Mouse (Mus musculus) left cerebral cortex, adult 18-20 months (tissue): ENCODE data around the gene Gm11639. TPM values are rescaled to one million over a fixed set of nuclear protein-coding genes. Genes with fewer than 3 reads are reported as not detected.
A peak's percentile ranks its signal among the peaks of the same experiment; 100 is the strongest.

Experiments used
- DNase-seq, 2 experiments: peaks; one replicate each; pipeline ENCODE4 v3.0.0; 2021 to 2022; ENCODE audit warnings: low spot score in 2 of 2, mixed read lengths in 1 of 2
- long read RNA-seq, 2 experiments: library from polyadenylated mRNA; stranded (forward); transcript quantifications; one replicate each; pipeline ENCODE4 v2.0.0; 2021
- total RNA-seq, 2 experiments: library from RNA; stranded (reverse); gene quantifications; 2 replicates each; pipeline ENCODE4 v1.2.3; 2021

Gene Gm11639
- total RNA-seq, result 1 to 10 TPM in 1 of 2 experiments, under 1 TPM in 1; 0.49 to 1.2 TPM
- long read RNA-seq, experiment 1, result 0 reads
- long read RNA-seq, experiment 2, partial matches to known transcripts, result 0 of 1 reads
- long read RNA-seq, experiment 2, other reads (novel, unspliced or antisense), result 1 of 1 reads

DNA sequence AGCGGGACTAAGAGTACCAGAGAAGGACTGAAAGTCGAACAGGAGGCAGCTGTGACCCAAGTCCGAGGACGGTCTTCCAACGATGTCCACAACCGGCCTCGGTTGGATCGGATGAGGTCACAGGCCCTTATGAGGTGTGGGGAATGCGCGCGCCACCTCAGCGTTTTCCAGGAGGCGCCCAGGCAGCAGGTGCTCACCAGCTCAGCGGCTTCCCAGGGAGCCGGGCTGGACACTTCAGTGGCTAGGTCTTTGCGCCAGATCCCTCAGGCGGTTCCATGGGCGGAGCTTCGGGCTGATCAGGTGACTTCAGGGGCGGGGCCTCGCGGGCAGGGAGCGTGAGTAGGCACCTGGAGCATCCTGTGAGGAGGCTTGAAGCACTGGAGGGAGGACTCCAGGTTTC is at the start of gene Gm11639:
Gene Gm11639, plus strand, starts transcription at position 160 of the 400 bp plus-strand sequence.
- DNase-seq, result no peak

DNA sequence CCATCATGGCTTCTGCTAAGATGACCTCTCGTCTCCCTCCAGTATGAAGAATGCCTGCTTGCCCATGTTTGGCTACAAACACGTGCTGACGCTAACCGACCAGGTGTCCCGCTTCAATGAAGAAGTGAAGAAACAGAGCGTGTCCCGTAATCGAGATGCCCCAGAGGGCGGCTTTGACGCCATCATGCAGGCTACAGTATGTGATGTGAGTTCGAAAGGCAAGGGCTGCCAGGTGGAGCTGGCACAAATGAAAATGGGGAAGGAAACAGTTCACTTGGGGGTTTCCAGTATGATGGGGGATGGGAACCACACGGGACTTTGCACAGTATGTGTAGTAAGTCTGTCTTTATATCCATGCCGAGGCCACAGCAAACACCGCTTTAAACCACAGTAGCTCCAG is 48.5 kb upstream of the Gm11639 start:
- no peak for DNase-seq

DNA sequence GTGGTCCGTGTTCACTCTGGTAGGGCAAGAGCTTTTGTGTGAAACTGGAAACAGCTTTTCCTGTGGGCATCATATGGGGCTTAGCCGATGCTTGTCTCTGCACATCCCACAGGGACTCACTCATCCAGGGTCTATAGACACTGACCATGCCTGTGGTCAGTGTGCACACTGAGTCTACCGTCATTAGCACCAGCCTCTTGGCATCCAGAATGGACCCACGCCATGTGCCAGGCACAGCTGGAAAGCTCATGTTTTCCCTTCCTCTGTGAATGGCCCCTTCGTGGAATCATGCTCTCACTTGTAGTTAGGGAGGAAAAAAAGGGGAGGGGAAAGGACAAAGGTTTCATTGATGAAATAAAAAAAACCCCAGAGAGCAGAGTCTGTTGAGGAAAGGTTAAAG is 47.5 kb upstream of the Gm11639 start:
- DNase-seq, result no peak

DNA sequence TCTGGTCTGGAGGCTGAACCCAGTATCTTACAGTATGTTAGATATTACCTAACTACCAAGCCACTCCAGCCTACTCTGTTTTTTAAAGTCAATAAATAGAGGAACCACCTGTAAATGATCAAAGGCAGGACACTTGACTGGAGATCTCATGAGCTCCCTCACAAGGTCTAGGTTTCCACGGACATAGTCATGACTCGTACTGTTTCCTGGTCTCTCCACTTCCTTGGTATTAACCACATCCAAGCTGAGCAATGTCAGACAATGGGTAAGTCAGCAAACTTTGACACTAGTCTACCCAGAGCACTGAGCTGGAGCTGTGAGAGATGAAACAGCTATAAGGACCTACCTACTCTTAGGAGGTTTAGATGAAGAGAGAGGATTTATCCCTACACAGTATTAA is 46.6 kb upstream of the Gm11639 start:
- DNase-seq, result no peak

DNA sequence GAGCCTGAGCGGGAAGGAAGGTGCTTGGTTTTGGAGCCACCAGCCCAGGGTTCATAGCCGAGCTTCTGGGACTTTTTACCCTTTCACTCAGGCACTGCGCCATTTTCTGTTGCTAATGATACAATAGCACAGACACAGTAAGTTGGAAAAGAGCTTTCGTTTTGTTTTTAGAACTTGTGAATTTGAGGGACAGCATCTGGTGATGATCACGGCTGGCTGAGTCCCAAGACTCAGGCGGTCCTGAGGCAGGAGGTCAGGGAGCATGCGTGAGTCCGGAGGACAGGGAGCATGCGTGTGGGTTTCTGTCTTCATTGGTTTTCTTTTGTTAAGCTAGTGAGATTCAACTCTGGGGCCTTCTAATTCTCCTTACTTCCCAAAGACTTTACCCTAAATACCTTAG is 45.9 kb upstream of the Gm11639 start:
- DNase-seq, result no peak

DNA sequence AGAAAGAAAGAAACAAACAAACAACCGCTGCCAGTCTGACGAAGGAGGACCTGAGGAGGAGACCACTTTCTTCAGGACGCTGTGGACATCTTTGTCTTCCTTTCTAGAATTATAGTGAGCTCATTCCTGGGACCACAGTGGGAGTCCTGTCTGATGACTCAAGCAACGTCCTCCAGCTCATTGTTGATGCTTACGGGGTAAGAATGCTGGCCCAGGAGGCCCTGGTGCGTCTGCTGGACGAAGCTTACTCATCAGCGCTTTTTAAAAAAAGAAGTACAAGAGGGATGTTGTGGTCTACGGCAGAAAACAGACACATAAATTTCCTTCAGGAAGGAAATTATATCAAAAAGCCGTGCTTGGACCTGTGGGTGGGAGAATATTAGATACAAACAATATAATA is 44.6 kb upstream of the Gm11639 start:
- no peak for DNase-seq

DNA sequence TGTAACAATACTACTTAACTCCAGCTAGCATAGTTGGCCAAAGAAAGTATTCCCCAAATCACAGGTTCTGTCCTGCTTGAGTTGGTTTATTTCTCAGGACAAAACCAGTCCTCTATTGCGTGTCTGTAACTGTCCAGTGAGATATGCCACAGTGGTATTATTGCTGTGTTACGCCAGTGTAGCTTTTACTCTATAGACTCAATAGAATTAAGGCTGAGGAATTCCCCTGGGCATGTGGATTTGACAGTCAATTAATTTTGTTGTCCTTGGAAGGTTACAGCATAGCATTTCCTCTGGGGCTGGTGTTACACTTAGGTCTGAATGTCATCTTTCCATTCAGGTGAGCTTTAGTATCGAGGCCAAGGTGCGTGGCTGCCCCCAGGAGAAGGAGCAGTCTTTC is 42.3 kb upstream of the Gm11639 start:
- DNase-seq, result no peak

DNA sequence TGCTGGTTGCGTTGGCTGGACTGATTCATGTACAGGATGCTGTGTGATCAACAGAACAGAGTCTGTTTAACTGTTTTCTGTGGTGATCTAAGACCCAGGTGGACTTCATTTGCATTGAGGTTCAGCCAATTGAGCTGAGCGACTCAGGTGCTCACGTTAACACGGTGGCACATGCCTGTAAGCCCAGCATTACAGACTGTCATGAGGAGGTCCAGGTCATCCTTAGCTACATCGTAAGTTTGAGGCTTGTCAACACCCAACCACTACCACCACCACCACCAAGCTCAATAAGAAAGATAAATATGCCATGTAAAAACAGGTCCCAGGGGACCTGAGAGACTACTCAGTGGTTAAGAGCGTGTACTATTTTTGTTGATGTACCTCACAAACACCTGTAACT is 40.1 kb upstream of the Gm11639 start:
- DNase-seq, result no peak

DNA sequence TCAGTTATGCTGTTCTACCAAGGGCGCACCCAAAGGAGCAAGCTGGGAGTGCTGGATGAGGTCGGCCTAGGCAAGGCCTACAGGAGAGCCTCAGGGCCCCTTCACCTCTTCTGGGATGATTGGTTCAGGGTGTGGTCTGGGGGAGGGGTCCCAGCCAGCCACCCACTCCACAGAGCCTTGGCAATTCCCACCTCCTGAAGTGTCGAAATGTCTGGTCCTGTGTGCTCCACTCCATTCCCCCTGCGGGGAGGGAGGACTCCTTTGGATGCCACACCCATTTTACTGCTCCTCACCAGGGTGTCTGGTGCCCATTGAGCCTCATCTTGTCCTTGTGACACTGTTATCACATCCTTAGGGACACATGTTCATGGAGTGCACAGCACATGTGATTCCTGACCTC is 39.3 kb upstream of the Gm11639 start:
- DNase-seq, result no peak

DNA sequence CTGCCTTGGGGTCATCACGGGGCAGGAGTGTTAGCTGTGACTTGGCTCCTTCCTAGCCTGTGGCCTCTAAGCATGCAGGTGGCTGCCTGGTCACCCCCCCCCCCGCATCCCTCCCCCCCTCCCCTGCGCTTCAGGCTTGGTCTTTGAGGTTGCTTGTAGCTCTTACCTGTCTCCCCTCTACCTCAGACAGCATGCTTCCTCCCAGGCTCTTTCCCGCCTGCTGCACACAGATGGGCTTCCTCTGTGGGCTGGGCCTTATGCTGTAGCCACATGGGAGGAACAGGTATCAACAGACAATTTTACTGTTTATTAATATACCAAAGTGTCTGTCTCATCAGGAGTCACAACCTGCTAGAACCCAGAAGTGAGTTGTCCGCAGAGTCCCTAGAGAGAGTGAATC is 38.9 kb upstream of the Gm11639 start:
- no peak for DNase-seq

DNA sequence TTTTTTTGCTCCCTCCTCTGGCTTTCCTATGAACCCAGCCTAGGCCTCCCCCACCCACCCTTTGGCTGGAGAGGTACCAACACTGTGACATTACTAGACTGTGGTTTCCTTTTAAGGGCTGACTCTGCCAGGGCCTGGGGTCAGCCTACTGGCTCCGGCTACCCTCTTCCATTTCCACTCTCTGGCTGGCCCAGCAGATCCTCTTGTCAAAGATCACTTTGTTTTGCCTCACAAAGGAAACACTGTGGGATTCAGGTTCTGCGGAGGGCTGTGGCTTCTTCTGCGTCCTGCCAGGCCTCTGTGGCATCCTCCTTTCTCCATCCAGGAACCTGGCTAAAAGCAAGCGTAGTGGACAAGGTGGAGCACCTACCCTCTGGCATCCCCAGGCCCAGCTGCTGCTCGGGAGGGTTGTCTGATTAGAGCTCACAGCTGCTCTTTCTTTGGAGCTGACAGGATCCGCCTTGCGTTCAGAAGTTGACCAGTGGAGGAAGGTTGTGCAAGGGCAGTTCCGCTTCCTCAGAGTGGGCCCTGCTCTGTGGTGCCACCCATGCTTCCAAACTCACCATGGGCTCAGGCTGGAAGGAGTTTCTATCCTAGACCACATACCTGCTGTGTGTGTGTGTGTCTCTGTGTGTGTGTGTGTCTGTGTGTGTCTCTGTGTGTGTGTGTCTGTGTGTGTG is 38.2 kb upstream of the Gm11639 start:
- no peak for DNase-seq

DNA sequence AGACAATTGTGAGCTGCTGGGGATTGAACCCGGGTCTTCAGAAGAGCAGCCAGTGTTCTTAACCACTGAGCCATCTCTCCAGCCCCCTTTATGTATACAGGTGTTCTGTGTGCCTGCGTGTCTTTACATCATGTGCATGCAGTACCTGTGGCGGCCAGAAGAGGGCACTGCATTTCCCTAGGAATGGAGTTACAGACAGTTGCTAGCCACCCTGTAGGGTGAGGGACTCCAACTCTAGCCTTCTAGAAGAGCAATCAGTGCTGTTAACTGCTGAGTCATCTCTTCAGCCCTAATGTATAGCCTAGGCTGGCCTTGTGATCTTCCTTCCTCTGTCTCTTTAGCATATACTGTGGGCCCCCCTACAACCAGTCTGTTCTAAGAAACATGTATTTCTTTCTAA is 36.9 kb upstream of the Gm11639 start:
- no peak for DNase-seq

DNA sequence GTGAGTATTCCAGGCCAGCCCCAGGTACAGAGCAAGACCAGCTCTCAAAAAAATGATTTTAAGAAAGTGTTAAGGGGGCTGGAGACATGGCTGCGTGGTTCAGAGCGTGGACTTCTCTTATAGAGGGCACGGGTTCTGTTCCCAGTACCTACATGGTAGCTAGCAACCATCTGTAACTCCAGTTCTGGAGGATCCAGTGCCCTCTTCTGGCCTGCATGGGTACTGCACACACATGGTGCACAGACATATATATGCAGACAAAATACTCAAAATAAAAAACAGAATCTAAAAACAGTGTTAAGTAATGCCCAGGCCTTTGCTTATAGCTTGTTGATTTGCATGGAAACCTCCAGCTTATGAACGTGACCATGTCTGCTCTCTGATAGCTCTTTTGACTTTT is 24.9 kb upstream of the Gm11639 start:
- DNase-seq, result no peak

DNA sequence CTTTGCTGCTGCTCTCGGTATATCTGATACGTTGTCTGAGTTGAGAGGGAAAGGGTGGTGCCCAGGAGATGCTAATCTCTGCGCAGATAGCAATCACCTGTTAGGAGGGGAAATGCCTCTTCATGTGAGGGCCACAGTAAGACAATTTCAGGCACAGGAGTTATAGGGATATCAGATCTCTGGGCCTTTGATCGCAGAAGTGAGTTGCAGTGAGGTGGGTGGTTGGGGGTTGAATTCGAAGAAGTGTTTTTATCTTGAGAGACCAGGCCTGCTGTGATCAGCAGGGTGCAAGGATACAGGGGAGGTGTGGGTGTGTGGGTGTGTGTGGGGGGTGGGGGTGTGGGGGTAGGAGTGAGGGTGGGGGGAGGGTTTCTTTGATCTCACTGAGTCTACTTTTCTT is 24.4 kb upstream of the Gm11639 start:
- no peak for DNase-seq

DNA sequence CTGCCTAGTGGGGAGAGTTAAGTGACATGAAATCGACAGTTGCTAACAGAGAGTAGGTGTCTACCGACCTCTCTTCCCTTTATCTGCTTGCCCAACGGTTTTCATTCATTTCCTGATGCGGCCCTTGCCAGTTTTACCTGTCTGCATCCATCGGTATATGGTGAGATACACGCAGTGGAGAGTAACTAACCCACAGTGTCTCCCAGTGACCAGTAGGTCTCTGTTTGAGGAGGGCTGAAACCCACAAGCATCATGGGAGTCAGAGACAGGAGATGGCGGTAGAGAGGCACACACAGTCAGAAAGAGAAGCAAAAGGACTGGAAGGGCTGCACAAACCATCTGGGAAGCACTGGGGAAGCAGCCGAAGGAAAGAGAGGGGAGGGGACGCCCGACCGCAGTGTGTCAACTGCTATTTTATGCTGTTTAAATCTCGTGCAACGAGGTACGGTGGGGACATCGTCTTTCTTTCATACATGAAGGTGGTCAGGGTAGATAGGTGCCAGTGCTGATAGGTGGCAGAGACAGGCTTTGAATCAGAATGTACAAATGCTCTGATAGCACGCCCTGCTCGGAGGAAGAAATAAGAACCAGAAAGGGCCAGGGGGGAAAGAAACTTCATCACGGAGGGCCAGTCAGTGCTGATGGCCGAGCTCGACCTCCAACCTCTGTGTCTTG is 23.8 kb upstream of the Gm11639 start:
- DNase-seq, result peak in 1 of 2 experiments; percentile 36

DNA sequence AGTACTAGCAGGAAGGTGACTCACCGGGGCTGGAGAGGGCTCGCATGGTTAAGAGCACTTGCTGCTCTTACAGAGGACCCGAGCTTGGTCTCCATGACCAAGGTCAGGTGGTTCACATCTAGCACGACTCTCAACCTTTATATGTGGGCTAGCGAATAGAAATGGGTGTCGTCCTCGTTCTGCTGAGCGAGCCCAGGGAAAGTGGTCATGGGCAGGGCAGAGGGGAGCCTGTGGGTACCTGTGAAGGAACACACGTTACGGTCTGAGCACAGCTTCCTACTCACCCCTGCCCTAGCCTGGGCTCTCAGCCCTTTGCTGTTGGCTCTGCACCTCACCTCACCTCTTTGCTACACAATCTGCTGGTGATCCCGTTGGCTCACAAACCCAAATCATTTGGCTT is 22.9 kb upstream of the Gm11639 start:
- DNase-seq, result no peak

DNA sequence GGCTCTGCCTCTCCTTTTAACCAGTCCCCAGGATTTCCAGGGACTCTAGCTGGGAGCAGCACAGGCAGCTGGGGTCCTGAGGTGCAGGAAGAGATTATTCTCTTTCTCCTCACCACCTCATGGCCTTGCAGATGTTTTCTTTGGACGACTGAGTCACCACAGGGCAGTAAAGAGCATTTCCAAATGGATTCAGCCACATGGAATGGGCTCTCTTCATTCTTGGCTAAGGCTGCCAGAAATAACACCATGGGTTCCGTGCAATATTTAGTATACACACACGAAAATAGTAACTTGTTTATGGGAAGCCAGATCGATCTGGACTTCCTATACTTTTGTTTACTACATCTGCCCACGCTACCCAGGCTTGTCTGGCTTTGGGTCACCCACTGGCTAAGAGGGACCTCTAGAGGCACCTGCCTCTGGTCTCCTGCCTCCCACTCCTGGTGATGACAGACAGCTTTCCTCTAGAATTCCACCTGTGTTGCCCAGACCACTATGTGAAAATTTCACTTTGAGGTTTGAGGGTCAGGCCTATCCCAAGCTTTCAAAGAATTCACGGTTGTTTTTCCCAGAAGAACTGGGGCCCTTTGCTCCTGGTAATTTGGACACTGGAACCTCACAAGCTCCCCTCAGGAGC is 22.1 kb upstream of the Gm11639 start:
- DNase-seq, result no peak

DNA sequence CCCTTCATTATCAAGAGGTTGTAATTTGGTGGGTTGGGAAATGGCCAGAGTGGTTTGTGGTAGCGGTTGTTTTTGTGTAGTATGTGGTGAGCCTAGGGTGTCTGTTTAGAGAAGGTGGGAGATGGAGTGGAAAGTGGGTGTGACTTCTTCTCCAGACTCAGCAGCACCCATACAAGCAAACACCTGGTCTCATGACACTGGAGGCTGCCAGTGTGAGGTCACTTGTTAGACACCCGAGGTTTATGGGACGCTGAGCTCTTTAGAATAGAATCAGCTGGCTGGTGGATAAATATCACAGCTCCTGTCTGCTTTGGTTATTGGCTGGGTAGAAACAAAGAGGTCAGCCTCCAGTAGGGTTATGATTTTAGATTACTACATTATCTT is 21.6 kb upstream of the Gm11639 start:
- no peak for DNase-seq

DNA sequence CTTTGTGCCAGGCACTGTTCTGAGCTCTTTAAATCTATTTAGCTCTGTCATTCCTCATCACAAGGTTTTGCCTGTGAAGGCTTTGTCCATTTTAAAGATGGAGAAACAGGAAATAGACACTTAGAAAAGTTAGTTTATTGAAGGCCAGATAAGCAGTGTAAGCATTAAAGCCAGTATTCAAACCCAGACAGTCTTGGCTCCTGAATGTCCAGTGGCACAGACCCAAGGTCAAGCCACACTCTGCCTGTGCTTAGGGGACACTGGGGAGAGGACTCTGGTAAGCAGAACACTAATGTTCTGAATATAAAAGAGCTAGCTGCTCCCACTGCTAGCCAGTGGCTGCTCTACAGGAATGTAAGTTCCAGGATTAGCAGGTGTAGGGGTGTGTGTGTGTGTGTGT is 21.1 kb upstream of the Gm11639 start:
- DNase-seq, result no peak

DNA sequence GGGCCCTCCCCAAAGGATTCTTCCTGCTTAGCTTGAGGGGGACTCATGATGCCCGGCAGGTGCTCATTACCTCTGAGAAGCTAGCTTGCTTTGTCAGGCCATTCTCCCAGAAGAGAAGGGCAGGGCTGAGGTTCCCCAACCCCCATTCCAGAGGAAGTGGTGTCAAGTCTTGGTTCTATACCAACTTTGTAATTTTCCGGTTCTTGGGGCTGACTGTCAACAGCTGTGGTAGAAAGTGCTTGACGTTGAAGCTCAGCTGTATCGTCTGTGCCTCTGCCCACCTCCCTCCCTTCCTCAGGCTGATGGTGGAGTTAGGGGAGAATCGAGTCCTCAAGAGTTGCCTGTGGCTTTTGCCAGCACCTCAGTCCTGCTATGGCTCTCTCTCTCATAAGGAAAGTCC is 18.1 kb upstream of the Gm11639 start:
- DNase-seq, result no peak

DNA sequence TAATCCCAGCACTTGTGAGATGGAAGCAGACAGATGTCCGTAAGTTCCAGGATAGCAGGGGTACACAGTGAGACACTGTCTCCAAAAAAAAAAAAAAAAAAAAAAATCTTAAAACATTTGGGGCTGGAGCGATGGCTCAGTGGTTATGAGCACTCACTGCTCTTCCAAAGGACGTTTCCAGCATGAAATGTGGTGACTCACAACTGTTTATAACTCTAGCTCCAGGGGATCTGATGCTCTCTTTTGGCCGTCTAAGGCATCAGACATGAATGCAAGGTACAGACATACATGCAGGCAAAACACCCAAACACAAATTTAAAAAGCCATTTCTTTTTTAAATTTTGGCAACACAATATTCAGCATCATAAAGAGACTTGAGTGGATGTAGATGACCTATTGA is 12.1 kb upstream of the Gm11639 start:
- DNase-seq, result no peak

DNA sequence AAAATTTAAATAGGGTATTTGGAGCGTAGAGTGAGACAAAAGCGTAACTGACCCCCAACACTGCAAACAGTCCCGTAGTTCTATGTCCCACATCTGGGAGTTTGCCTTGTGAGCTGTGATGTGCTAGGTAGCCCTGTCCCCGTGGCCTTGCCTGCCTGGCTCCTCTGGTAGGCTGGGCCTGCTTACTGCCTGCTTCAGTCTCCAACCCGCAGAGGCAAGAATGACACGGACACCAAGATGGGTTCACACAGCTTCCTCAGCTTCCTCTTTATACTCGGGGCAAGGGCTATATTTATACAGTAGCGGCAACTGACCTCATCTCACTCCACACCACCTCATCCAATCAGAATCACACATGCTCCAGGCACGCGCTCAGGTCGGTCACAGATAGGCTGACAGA is 10.7 kb upstream of the Gm11639 start:
- DNase-seq, result no peak

DNA sequence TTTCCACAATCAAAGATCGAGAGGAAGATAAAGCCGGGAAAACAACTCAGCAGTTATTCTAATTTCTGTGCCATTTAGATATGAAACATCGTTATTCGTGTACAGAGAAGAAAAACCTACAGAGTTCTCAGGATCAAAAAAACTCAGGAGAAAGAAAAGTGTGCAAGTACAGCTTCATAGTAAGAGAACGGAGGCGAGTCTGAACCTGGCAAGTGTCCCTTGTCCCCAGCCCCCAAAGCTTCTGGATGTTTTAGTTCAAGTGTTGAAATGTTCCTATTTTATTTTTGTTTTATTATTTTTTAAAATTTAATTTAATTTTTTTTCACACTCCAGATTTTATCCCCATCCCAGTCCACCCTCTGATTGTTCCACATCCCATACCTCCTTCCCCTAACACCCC is 7.7 kb downstream of the Gm11639 start:
- peak; percentile 47 to 62 for DNase-seq
